Mouse (Mus musculus): ENCODE measurements around the gene Kmt2a.

GRCm38 (mm10) chr9:44878776-44879500, 2.2 kb downstream of the Kmt2a start:
- TF ChIP-seq POLR2A (IDR thresholded peaks at IDR 0.05; ENCODE audit: borderline replicate concordance, insufficient read depth, low read length) (no peak), CTCF (IDR thresholded peaks at IDR 0.05; ENCODE audit: borderline replicate concordance, insufficient read depth, low read depth, low read length) (no peak)

Measured in cerebellum, adult 2 months (tissue).